Mouse (Mus musculus) stomach, embryonic 14.5 days (tissue): Measurements from ENCODE around the gene Hist1h4h. TPM values are rescaled to one million over a fixed set of nuclear protein-coding genes. Genes with fewer than 3 reads are reported as not detected.
"Not testable (repeated sequence)": the region's sequence is repeated elsewhere in the genome, so short reads cannot be mapped to it uniquely, and the experiment has no call there.

Source experiments
- ATAC-seq: fragments of 200-750 bp; cut with Nextera tagmentation; 2 replicates; pipeline ENCODE4 v1.8.0; 2017; ENCODE audit warnings: low read depth, moderate TSS enrichment; ENCODE audit not compliant: insufficient number of reproducible peaks, insufficient read depth, low FRiP score
- H3K27ac ChIP-seq: fragments of 300-500 bp; sonication (generic); 2 replicates; pipeline ENCODE4 v1.5.1; 2014; ENCODE audit warnings: mild to moderate bottlenecking, low read length, moderate library complexity, mixed read lengths
- H3K27me3 ChIP-seq: fragments of 300-500 bp; sonication (generic); 2 replicates; pipeline ENCODE4 v1.6.1; 2014; ENCODE audit warnings: low read length, control low read depth, mixed read lengths; ENCODE audit not compliant: control insufficient read depth, insufficient read depth
- H3K36me3 ChIP-seq: fragments of 300-500 bp; sonication (generic); 2 replicates; pipeline ENCODE4 v1.6.1; 2014; ENCODE audit warnings: mild to moderate bottlenecking, control low read depth, low read length, moderate library complexity, mixed read lengths; ENCODE audit not compliant: control insufficient read depth, insufficient read depth
- H3K4me1 ChIP-seq: fragments of 300-500 bp; sonication (generic); 2 replicates; pipeline ENCODE4 v1.6.1; 2014; ENCODE audit warnings: low read length, control low read depth, mixed read lengths; ENCODE audit not compliant: control insufficient read depth, insufficient read depth
- H3K4me2 ChIP-seq: fragments of 300-500 bp; sonication (generic); replicated peaks from 2 replicates; pipeline ENCODE4 v1.6.1; 2014; ENCODE audit warnings: low read depth, low read length, control low read depth
- H3K4me3 ChIP-seq: fragments of 300-500 bp; sonication (generic); 2 replicates; pipeline ENCODE4 v1.5.1; 2014; ENCODE audit warnings: low read depth, low read length, control low read depth
- H3K9ac ChIP-seq: fragments of 300-500 bp; sonication (generic); replicated peaks from 2 replicates; pipeline ENCODE4 v1.6.1; 2014; ENCODE audit warnings: low read depth, mild to moderate bottlenecking, control low read depth, low read length, moderate library complexity, mixed read lengths
- H3K9me3 ChIP-seq: fragments of 300-500 bp; sonication (generic); 2 replicates; pipeline ENCODE4 v1.6.1; 2016; ENCODE audit warnings: low read depth, low read length, control low read depth; ENCODE audit not compliant: control insufficient read depth
- WGBS: fragments of 180-500 bp; shearing (Covaris S2); extraction: QIAGEN DNeasy Blood & Tissue Kit; methylation state at CpG from one replicate; pipeline ENCODE4 v1.1.7; 2014; 5-methylcytosine and 5-hydroxymethylcytosine counted together
- polyA plus RNA-seq: library from polyadenylated mRNA; unstranded; fragments of >200 nt; fragmentation: Nextera tagmentation; extraction: Ambion mirVana; gene quantifications from 2 replicates; pipeline ENCODE4 v1.2.1, GENCODE M21; 2014

Hist1h4h gene
- polyA plus RNA-seq, 1 experiment from 2014 or later: 6.7 TPM

GRCm38 (mm10) chr13:23572218-23573033 is 41.6 kb downstream of the Hist1h4h start:
- H3K36me3 ChIP-seq: no peaks in the 10 kb centered on the region
- no peak for ATAC-seq

GRCm38 (mm10) chr13:23573034-23573897 is 42.4 kb downstream of the Hist1h4h start:
- Histone ChIP-seq H3K4me3 (peak overlapping the region; percentile 27), H3K27ac (peak overlapping the region; percentile 94), H3K9ac (peak overlapping the region; percentile 22), H3K4me2 (peak overlapping the region; percentile 41)
- not testable (repeated sequence) for H3K9me3 ChIP-seq, H3K4me1 ChIP-seq, H3K36me3 ChIP-seq, ATAC-seq, H3K27me3 ChIP-seq
- 6% methylated on average over 18 of the region's 20 CpGs for WGBS

More at GRCm38 (mm10) chr13:23572218-23573033, 41.6 kb downstream of the Hist1h4h start:
- Histone ChIP-seq H3K4me1 (peaks cover 7% of the 10 kb centered on the region; the same call in 1 of the 2 replicates), H3K9ac (peak overlapping the region; percentile 22), H3K4me2 (peak overlapping the region; percentile 41), H3K4me3 (peak overlapping the region; percentile 27), H3K27me3 (no peaks in the 10 kb centered on the region), H3K9me3 (no peaks in the 10 kb centered on the region), H3K27ac (peak overlapping the region; percentile 94)
- 23% methylated on average over 2 of the region's 2 CpGs for WGBS

- not testable (repeated sequence) for H3K36me3 ChIP-seq, H3K4me1 ChIP-seq, H3K27me3 ChIP-seq, H3K9me3 ChIP-seq
- WGBS: under 1% methylated on average over 33 of the region's 42 CpGs
- H3K27ac ChIP-seq: peak within 1 kb of the TSS; percentile 94
- peak; percentile 92 for ATAC-seq
- H3K4me2 ChIP-seq: peak within 1 kb of the TSS; percentile 60
- peak within 1 kb of the TSS; percentile 42 for H3K9ac ChIP-seq
- peak within 1 kb of the TSS; percentile 42 for H3K4me3 ChIP-seq
These were observed 43.2 kb downstream of the Hist1h4h start, which contains the start of the genes Hist1h2bf and Hist1h2ad for GRCm38 (mm10) chr13:23573898-23574524. Gene Hist1h2bf (minus strand): TSS chr13:23574196. Gene Hist1h2ad (plus strand): TSS chr13:23574381.

DNA sequence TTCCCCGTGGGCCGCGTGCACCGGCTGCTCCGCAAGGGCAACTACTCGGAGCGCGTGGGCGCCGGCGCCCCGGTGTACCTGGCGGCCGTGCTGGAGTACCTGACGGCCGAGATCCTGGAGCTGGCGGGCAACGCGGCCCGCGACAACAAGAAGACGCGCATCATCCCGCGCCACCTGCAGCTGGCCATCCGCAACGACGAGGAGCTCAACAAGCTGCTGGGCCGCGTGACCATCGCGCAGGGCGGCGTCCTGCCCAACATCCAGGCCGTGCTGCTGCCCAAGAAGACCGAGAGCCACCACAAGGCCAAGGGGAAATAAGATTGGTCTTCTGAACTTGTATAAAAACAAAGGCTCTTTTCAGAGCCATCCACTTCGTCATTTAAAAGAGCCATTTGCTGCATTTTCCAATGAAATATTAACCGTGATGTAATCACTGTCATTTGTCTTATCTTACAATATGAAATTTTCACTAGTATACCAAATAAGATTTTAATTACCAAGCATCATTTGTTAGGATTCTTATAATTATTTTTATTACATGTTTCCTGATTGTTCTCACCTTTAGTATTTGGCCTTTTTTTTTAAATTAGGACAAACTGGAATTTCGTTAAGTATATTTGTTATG is 43.8 kb downstream of the Hist1h4h start:
- ATAC-seq, H3K27me3 ChIP-seq, H3K36me3 ChIP-seq, H3K9me3 ChIP-seq, H3K4me1 ChIP-seq: not testable (repeated sequence)
- WGBS: 0% methylated on average over 5 of the region's 39 CpGs
- Histone ChIP-seq H3K9ac (peak overlapping the region; percentile 42; the same call in 1 of the 2 replicates), H3K4me3 (peak overlapping the region; percentile 42), H3K4me2 (peak overlapping the region; percentile 60), H3K27ac (peak overlapping the region; percentile 94)

DNA sequence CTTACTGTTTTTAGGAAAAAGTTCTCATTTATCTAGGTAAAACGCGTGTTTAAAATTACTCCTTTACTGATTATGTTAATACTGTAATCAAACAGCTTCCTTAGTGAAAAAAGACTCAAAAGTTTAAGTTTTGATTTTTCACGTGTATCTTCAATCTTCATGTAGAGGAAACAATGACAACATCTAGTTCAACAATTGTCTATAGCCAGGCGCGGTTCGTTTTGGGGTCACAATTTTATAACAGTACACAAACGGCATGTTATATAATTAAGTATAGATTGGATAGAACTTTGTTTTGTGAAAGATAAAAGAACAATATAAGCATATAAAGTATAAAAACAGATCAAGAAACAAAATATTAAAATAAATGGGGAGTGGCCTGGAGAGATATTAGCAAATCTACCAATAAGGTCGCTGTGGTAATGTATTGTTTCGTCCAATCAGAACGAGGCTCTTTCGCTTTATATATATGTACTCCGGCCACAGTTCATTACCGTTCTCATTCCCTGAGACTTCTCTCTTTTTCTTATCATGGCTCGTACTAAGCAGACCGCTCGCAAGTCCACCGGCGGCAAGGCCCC is 44.5 kb downstream of the Hist1h4h start, which contains the start of gene Hist1h3d:
Gene Hist1h3d, plus strand, starts transcription at position 493 of the 581 bp plus-strand sequence.
- Histone ChIP-seq H3K4me1 (peaks cover 7% of the 10 kb centered on the region; the same call in 1 of the 2 replicates), H3K4me2 (peak within 1 kb of the TSS; percentile 60), H3K27me3 (no peaks in the 10 kb centered on the region), H3K36me3 (no peaks in the 10 kb centered on the region), H3K27ac (peak within 1 kb of the TSS; percentile 89), H3K9ac (peak within 1 kb of the TSS; percentile 69), H3K9me3 (no peaks in the 10 kb centered on the region), H3K4me3 (peak within 1 kb of the TSS; percentile 42)
- under 1% methylated on average over 18 of the region's 18 CpGs for WGBS
- ATAC-seq: peak; percentile 66

DNA sequence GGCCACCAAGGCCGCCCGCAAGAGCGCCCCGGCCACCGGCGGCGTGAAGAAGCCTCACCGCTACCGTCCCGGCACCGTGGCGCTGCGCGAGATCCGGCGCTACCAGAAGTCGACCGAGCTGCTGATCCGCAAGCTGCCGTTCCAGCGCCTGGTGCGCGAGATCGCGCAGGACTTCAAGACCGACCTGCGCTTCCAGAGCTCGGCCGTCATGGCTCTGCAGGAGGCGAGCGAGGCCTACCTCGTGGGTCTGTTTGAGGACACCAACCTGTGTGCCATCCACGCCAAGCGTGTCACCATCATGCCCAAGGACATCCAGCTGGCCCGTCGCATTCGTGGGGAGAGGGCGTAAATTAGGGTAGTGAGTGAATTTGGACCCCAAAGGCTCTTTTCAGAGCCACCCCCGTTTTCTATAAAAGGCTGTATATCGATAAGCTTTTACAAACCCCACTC is 45.0 kb downstream of the Hist1h4h start:
- not testable (repeated sequence) for ATAC-seq, H3K27me3 ChIP-seq, H3K36me3 ChIP-seq, H3K9me3 ChIP-seq
- peak overlapping the region; percentile 69 for H3K9ac ChIP-seq
- H3K4me3 ChIP-seq: peak overlapping the region; percentile 42
- peak overlapping the region; percentile 60 for H3K4me2 ChIP-seq
- peak overlapping the region; percentile 84 for H3K27ac ChIP-seq
- WGBS: 1% methylated on average over 8 of the region's 40 CpGs
- H3K4me1 ChIP-seq: peaks cover 10% of the 10 kb centered on the region; the same call in 1 of the 2 replicates

DNA sequence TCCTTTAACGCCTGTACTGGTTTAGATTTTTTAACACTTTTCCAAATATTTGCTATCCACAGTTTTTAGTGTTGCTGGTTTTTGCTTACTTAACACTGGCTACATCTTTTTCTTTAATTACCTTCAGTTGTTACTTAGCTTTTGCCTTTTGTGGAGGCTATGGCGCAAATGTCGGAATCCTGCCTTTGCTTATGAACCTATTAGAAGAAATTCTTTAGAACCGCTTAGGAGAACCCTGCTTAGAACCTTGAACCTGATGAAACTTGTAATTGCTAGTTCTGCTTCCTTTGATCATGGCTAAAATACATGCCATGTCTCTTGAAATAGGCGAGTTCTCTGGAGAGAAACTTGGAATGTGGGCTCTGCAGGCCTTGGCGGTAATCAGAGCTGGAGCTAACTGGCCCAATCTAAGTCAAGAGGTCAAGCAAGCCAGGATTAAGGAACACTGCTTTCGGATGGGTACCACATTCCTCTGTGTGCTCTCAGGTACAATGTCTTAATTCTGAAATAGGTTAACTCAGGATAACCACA is 45.6 kb downstream of the Hist1h4h start:
- peak overlapping the region; percentile 60 for H3K4me2 ChIP-seq
- 4% methylated on average over 7 of the region's 7 CpGs for WGBS
- peak overlapping the region; percentile 69 for H3K9ac ChIP-seq
- H3K4me1 ChIP-seq: peaks cover 10% of the 10 kb centered on the region; the same call in 1 of the 2 replicates
- no peaks in the 10 kb centered on the region for H3K36me3 ChIP-seq
- H3K4me3 ChIP-seq: peak overlapping the region; percentile 42
- ATAC-seq: no peak
- H3K9me3 ChIP-seq: no peaks in the 10 kb centered on the region
- no peaks in the 10 kb centered on the region for H3K27me3 ChIP-seq
- H3K27ac ChIP-seq: peak overlapping the region; percentile 84
